Mouse (Mus musculus): ENCODE results near the gene Amer1. TPM values are rescaled to one million over a fixed set of nuclear protein-coding genes. Genes with fewer than 3 reads are reported as not detected.

Gene Amer1
- 16.8 and 18.1 TPM in 2 replicates for total RNA-seq (2014; rRNA removed)
- 7.1 and 11.3 TPM in 2 replicates for polyA plus RNA-seq (2015; fragmentation: Nextera tagmentation; extraction: Ambion mirVana)

GRCm38 (mm10) chrX:95444776-95445111 is at the start of gene Amer1:
Amer1 (minus strand) TSS chrX:95444872.
- DNase-seq (peak; percentile 91), ATAC-seq (peak; percentile 96)
- H3K4me2 ChIP-seq (ENCODE audit: low read depth): peak within 1 kb of the TSS; percentile 59
- peak within 1 kb of the TSS; percentile 70 for H3K9ac ChIP-seq
- no peaks in the 10 kb centered on the region for H3K9me3 ChIP-seq (ENCODE audit: low read length)
- no peak for TF ChIP-seq CTCF (IDR thresholded peaks at IDR 0.05; ENCODE audit: low read depth)
- H3K36me3 ChIP-seq (ENCODE audit: insufficient read depth): no peaks in the 10 kb centered on the region
- peak within 1 kb of the TSS; percentile 50 for H3K4me3 ChIP-seq (ENCODE audit: low read depth, low read length)
- 0 out of 2 replicates have a peak, but pooled peaks cover 6% of the 10 kb centered on the region for H3K4me1 ChIP-seq (ENCODE audit: insufficient read depth)
- 29% methylated on average over 19 of the region's 19 CpGs for WGBS
- no peaks in the 10 kb centered on the region for H3K27me3 ChIP-seq (ENCODE audit: insufficient read depth, low read length)
- H3K27ac ChIP-seq (ENCODE audit: low read depth, low read length): peak within 1 kb of the TSS; percentile 81

DNA sequence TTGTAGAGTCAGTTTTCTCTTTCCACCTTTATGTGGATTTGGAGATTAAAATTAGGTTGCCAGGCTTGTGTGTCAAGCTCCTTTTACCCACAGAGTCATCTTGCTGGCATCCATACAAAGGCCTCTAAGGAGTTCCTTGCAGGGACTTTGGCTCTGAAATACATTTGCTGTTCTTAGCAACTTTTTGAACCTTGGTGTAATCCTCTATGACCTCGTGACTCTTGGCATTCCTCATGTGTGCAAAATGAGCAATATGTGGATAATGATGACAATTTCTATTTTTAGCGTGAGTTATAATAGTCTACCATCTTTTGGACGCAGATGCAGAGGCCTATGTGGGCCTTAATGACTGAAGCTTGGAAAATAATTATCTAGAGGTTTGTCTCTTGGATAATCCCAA is 12.5 kb upstream of the Amer1 start:
- no peak for DNase-seq
- no peak for TF ChIP-seq CTCF (IDR thresholded peaks at IDR 0.05; ENCODE audit: low read depth)
- Histone ChIP-seq H3K4me3 (ENCODE audit: low read depth, low read length) (no peak overlapping the region), H3K9ac (no peak overlapping the region), H3K4me1 (ENCODE audit: insufficient read depth) (no peaks in the 10 kb centered on the region), H3K27me3 (ENCODE audit: insufficient read depth, low read length) (no peaks in the 10 kb centered on the region), H3K36me3 (ENCODE audit: insufficient read depth) (no peaks in the 10 kb centered on the region), H3K27ac (ENCODE audit: low read depth, low read length) (no peak overlapping the region), H3K9me3 (ENCODE audit: low read length) (no peaks in the 10 kb centered on the region), H3K4me2 (ENCODE audit: low read depth) (no peak overlapping the region)
- WGBS: 63% methylated on average over 3 of the region's 3 CpGs
- ATAC-seq: no peak

- Histone ChIP-seq H3K27me3 (ENCODE audit: insufficient read depth, low read length) (no peaks in the 10 kb centered on the region), H3K27ac (ENCODE audit: low read depth, low read length) (no peak overlapping the region), H3K9me3 (ENCODE audit: low read length) (no peaks in the 10 kb centered on the region), H3K4me1 (ENCODE audit: insufficient read depth) (0 out of 2 replicates have a peak, but pooled peaks cover 6% of the 10 kb centered on the region), H3K4me2 (ENCODE audit: low read depth) (no peak overlapping the region), H3K9ac (no peak overlapping the region), H3K36me3 (ENCODE audit: insufficient read depth) (no peaks in the 10 kb centered on the region), H3K4me3 (ENCODE audit: low read depth, low read length) (no peak overlapping the region)
- no peak for TF ChIP-seq CTCF (IDR thresholded peaks at IDR 0.05; ENCODE audit: low read depth)
- ATAC-seq: no peak
- no peak for DNase-seq
- WGBS: 65% methylated on average over 2 of the region's 2 CpGs
These were observed 1.2 kb upstream of the Amer1 start for GRCm38 (mm10) chrX:95445866-95446265.

- Histone ChIP-seq H3K9ac (0 out of 2 replicates have a peak overlapping the region, but pooled peaks have one; percentile 70), H3K4me3 (ENCODE audit: low read depth, low read length) (peak overlapping the region; percentile 50), H3K27me3 (ENCODE audit: insufficient read depth, low read length) (no peaks in the 10 kb centered on the region), H3K27ac (ENCODE audit: low read depth, low read length) (no peak overlapping the region), H3K4me2 (ENCODE audit: low read depth) (peak overlapping the region; percentile 59), H3K4me1 (ENCODE audit: insufficient read depth) (0 out of 2 replicates have a peak, but pooled peaks cover 6% of the 10 kb centered on the region), H3K9me3 (ENCODE audit: low read length) (no peaks in the 10 kb centered on the region), H3K36me3 (ENCODE audit: insufficient read depth) (no peaks in the 10 kb centered on the region)
- ATAC-seq (no peak), DNase-seq (no peak)
- 41% methylated on average over 3 of the region's 3 CpGs for WGBS
- no peak for TF ChIP-seq CTCF (IDR thresholded peaks at IDR 0.05; ENCODE audit: low read depth)
These were observed 469 bp upstream of the Amer1 start for GRCm38 (mm10) chrX:95445141-95445540.

DNA sequence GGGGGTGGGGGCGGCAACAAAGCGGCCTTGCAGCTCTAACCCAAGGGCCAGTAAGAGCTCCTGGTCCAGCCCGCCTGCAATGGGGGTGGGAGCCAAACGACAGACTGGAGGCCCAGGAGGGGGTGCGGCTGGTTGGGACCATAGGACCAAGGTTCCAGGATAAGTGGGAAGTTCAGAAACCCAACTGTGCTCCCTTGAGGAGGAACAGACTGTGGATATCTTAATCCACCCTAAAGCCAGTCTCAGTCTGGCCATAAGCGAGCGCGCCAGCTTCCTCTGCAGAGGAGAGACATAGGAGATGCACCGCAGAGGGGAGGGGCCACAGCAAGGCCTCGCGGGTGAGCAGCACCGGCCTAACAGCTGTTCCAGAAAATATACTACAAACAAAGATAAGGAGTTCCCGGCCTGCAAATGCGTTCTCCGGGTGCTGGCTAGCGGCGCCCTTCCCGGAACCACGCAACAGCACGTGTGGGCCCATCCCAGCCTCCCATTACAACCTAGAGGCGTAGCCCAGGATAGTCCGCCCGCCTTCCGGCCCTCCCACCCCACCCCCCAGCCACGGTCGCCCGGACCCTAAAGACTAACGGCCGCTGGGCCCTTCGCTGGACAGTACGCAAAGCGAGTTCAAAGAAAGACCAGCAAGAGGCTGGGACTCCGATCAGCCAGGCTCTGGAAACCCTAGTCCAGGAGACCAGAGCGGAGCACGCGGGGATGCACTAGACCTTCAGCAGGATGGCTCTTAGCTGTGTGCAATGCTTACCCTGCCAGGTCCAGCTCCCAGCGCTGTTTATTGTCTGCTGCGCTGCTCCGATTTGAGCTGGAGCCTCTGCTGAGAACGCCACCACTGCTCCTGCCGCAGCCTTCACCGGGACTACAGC is 535 bp downstream of the Amer1 start:
- Histone ChIP-seq H3K36me3 (ENCODE audit: insufficient read depth) (no peaks in the 10 kb centered on the region), H3K9me3 (ENCODE audit: low read length) (no peaks in the 10 kb centered on the region), H3K4me2 (ENCODE audit: low read depth) (peak overlapping the region; percentile 59), H3K4me3 (ENCODE audit: low read depth, low read length) (peak overlapping the region; percentile 50), H3K27me3 (ENCODE audit: insufficient read depth, low read length) (no peaks in the 10 kb centered on the region), H3K4me1 (ENCODE audit: insufficient read depth) (0 out of 2 replicates have a peak, but pooled peaks cover 6% of the 10 kb centered on the region), H3K27ac (ENCODE audit: low read depth, low read length) (peak overlapping the region; percentile 81), H3K9ac (peak overlapping the region; percentile 70)
- WGBS: 35% methylated on average over 42 of the region's 42 CpGs
- DNase-seq (peak; percentile 60), ATAC-seq (peak; percentile 84)
- TF ChIP-seq CTCF (IDR thresholded peaks at IDR 0.05; ENCODE audit: low read depth): no peak

DNA sequence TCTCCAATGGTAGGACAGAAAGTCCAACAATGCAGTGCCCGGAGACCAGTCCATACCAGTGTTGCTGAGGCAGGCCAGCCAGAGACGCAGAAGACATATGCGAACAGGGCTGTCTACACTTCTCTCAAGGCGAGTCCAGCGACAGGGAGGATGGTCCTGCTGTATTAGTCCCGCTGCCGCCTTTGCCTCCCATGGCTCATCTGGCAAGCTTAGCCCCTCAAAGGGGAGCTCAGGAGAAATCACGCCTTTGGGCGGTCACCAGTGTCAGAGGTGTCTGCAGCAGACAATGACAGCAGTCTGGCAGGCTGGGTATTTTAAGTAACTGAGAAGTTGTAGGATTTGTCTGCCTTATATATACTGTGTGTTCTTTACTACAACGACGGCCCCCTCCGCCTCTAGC is 1.3 kb downstream of the Amer1 start:
- DNase-seq (peak; percentile 13), ATAC-seq (no peak)
- Histone ChIP-seq H3K4me1 (ENCODE audit: insufficient read depth) (0 out of 2 replicates have a peak, but pooled peaks cover 6% of the 10 kb centered on the region), H3K4me2 (ENCODE audit: low read depth) (peak overlapping the region; percentile 59), H3K9me3 (ENCODE audit: low read length) (no peaks in the 10 kb centered on the region), H3K27ac (ENCODE audit: low read depth, low read length) (0 out of 2 replicates have a peak overlapping the region, but pooled peaks have one; percentile 81), H3K4me3 (ENCODE audit: low read depth, low read length) (peak overlapping the region; percentile 50), H3K27me3 (ENCODE audit: insufficient read depth, low read length) (no peaks in the 10 kb centered on the region), H3K9ac (peak overlapping the region; percentile 70), H3K36me3 (ENCODE audit: insufficient read depth) (no peaks in the 10 kb centered on the region)
- WGBS: 30% methylated on average over 12 of the region's 12 CpGs
- no peak for TF ChIP-seq CTCF (IDR thresholded peaks at IDR 0.05; ENCODE audit: low read depth)

- 53% methylated on average over 1 of the region's 1 CpGs for WGBS
- Histone ChIP-seq H3K27me3 (ENCODE audit: insufficient read depth, low read length) (no peaks in the 10 kb centered on the region), H3K36me3 (ENCODE audit: insufficient read depth) (no peaks in the 10 kb centered on the region), H3K9me3 (ENCODE audit: low read length) (no peaks in the 10 kb centered on the region), H3K4me3 (ENCODE audit: low read depth, low read length) (no peak overlapping the region), H3K9ac (no peak overlapping the region), H3K27ac (ENCODE audit: low read depth, low read length) (no peak overlapping the region), H3K4me2 (ENCODE audit: low read depth) (peak overlapping the region; percentile 59; the same call in 1 of the 2 replicates), H3K4me1 (ENCODE audit: insufficient read depth) (0 out of 2 replicates have a peak, but pooled peaks cover 6% of the 10 kb centered on the region)
- ATAC-seq: no peak
- no peak for DNase-seq
- TF ChIP-seq CTCF (IDR thresholded peaks at IDR 0.05; ENCODE audit: low read depth): no peak
These were observed 2.4 kb downstream of the Amer1 start for GRCm38 (mm10) chrX:95442261-95442660.
